Mouse (Mus musculus) erythroblast, embryonic 14.5 days (primary cell): ENCODE results near the gene Immp2l.

Experiments
- GATA1 ChIP-seq: IDR thresholded peaks from 2 replicates; pipeline ENCODE4 v1.6.1; 2012; ENCODE audit warnings: low read length, inconsistent platforms, mixed read lengths
- TAL1 ChIP-seq: IDR thresholded peaks from 3 replicates; pipeline ENCODE4 v1.6.1; 2012; ENCODE audit warnings: low read length, inconsistent platforms, mixed read lengths

DNA sequence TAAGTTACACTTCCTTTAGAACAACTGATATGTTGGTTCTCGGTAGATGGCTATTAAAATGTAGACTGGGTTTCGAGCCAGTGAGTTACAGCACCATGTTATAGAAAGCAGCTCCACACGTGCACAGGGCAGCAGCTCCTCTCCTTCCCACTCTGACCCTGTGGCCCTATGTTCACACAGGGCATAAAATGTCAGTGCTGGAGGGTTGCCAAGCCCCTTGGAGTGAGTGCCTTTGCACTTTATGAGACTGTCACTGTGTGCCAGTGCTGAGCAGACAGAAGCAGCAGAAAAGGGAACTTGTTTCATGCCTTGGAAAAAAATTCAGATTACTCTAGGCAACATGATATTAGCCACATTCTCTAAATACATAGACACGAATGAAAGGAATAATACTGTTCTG lies 414.6 kb downstream of the Immp2l start:
- TF ChIP-seq GATA1 = no peak
- TF ChIP-seq TAL1 = no peak
